Mouse (Mus musculus): Measurements from ENCODE around the gene Zc3h15. TPM values are rescaled to one million over a fixed set of nuclear protein-coding genes. Genes with fewer than 3 reads are reported as not detected.

The Zc3h15 gene
- polyA plus RNA-seq, 1 experiment from 2014 or later = 61.9 TPM

Other genes starting within 250 kb of the Zc3h15 start
- 20.8 to 69.6 TPM (median 21.5 TPM) in 3 replicates for gene Itgav, start 80.0 kb downstream of the Zc3h15 start, polyA plus RNA-seq (2018)
- 0.09 TPM in 1 of 3 replicates, not detected in the others for gene Fam171b, start 168.2 kb downstream of the Zc3h15 start, polyA plus RNA-seq (2018)